20 mouse cellular contexts compared by ENCODE assay signal in genomic region chr2:26062742-26063427, GRCm38 (mm10).
"Had no signal": no experiment of that assay in that cellular context is flagged by ENCODE, and none has a peak within 500 bp of the region (broad histone marks: within the 10 kb centered on the region; RNA-seq: fewer than 3 reads in every experiment).

No protein-coding gene starts in this region.

- ATAC-seq: intestine, postnatal 0 days had no signal

- H3K9me3 ChIP-seq: kidney, embryonic 15.5 days; lung, embryonic 15.5 days; megakaryocyte, embryonic 14.5 days; midbrain, embryonic 10.5 days; neural tube, embryonic 13.5 days; stomach, embryonic 15.5 days had no signal

- H3K27me3 ChIP-seq: kidney, embryonic 15.5 days; lung, embryonic 15.5 days; megakaryocyte, embryonic 14.5 days; neural tube, embryonic 13.5 days; stomach, embryonic 15.5 days had no signal

- H3K27ac ChIP-seq: kidney, embryonic 15.5 days; left cerebral cortex, adult 2 months; lung, embryonic 15.5 days; midbrain, embryonic 10.5 days; neural tube, embryonic 13.5 days; stomach, embryonic 15.5 days had no signal

- H3K36me3 ChIP-seq: kidney, embryonic 15.5 days; midbrain, embryonic 10.5 days; stomach, embryonic 15.5 days had no signal

- H3K9ac ChIP-seq: kidney, embryonic 15.5 days; lung, embryonic 15.5 days; neural tube, embryonic 13.5 days; stomach, embryonic 15.5 days had no signal

- H3K4me1 ChIP-seq: lung, embryonic 15.5 days; stomach, embryonic 15.5 days had no signal

- DNase-seq: kidney, adult 2 months; kidney, postnatal 10 days; kidney, postnatal 36 days; layer of hippocampus, postnatal 36 days; lung, adult 18-20 months; lung, postnatal 10 days; lung, postnatal 36 days; midbrain, embryonic 14.5 days; right cerebral cortex, adult 18-20 months; right cerebral cortex, postnatal 14 days; spleen, adult 18-20 months; thymus, postnatal 4 days had no signal

- H3K4me3 ChIP-seq: kidney, embryonic 15.5 days; left cerebral cortex, adult 2 months; lung, embryonic 15.5 days; megakaryocyte, embryonic 14.5 days; midbrain, embryonic 10.5 days; neural tube, embryonic 13.5 days; stomach, embryonic 15.5 days had no signal

- H3K4me2 ChIP-seq: kidney, embryonic 15.5 days; lung, embryonic 15.5 days; neural tube, embryonic 13.5 days; stomach, embryonic 15.5 days had no signal
